Mouse (Mus musculus) embryonic facial prominence, embryonic 11.5 days (tissue): Measurements from ENCODE around the gene Rph3al. TPM values are rescaled to one million over a fixed set of nuclear protein-coding genes. Genes with fewer than 3 reads are reported as not detected.
A peak's percentile ranks its signal among the peaks of the same experiment; 100 is the strongest.

Experiments
- ATAC-seq: fragments of 200-750 bp; cut with Nextera tagmentation; replicated peaks from 2 replicates; pipeline ENCODE4 v1.8.0; 2017; ENCODE audit warnings: low read depth; ENCODE audit not compliant: insufficient number of reproducible peaks, low FRiP score, low TSS enrichment
- DNase-seq: peaks from one replicate; pipeline ENCODE4 v3.0.0-alpha.2; 2015; ENCODE audit warnings: low spot score
- H3K27ac ChIP-seq: fragments of 300-500 bp; sonication (generic); replicated peaks from 2 replicates; pipeline ENCODE4 v1.5.1; 2014; ENCODE audit warnings: mild to moderate bottlenecking, low read depth, low read length, control low read depth
- H3K27me3 ChIP-seq: fragments of 300-500 bp; sonication (generic); 2 replicates; pipeline ENCODE4 v1.6.1; 2014; ENCODE audit warnings: mild to moderate bottlenecking, low read length, moderate library complexity, mixed read lengths; ENCODE audit not compliant: control insufficient read depth, insufficient read depth
- H3K36me3 ChIP-seq: fragments of 300-500 bp; sonication (generic); replicated peaks from 2 replicates; pipeline ENCODE4 v1.6.1; 2014; ENCODE audit warnings: low read depth, mild to moderate bottlenecking, low read length, moderate library complexity, mixed read lengths; ENCODE audit not compliant: control insufficient read depth, insufficient read depth
- H3K4me1 ChIP-seq: fragments of 300-500 bp; sonication (generic); 2 replicates; pipeline ENCODE4 v1.6.1; 2014; ENCODE audit warnings: low read length, mixed read lengths; ENCODE audit not compliant: control insufficient read depth, insufficient read depth
- H3K4me2 ChIP-seq: fragments of 300-500 bp; sonication (generic); 2 replicates; pipeline ENCODE4 v1.6.1; 2014; ENCODE audit warnings: low read depth, mild to moderate bottlenecking, control low read depth, low read length, moderate library complexity
- H3K4me3 ChIP-seq: fragments of 300-500 bp; sonication (generic); 2 replicates; pipeline ENCODE4 v1.5.1; 2014; ENCODE audit warnings: low read depth, low read length, control low read depth
- H3K9ac ChIP-seq: fragments of 300-500 bp; sonication (generic); replicated peaks from 2 replicates; pipeline ENCODE4 v1.6.1; 2014; ENCODE audit warnings: mild to moderate bottlenecking, control low read depth, low read length
- H3K9me3 ChIP-seq: fragments of 300-500 bp; sonication (generic); replicated peaks from 2 replicates; pipeline ENCODE4 v1.6.1; 2016; ENCODE audit warnings: mild to moderate bottlenecking, low read length, inconsistent platforms, mixed read lengths; ENCODE audit not compliant: control insufficient read depth
- WGBS: fragments of 180-500 bp; shearing (Covaris S2); extraction: QIAGEN DNeasy Blood & Tissue Kit; methylation state at CpG from one replicate; pipeline ENCODE4 v1.1.7; 2014; 5-methylcytosine and 5-hydroxymethylcytosine counted together
- polyA plus RNA-seq: library from polyadenylated mRNA; unstranded; fragments of >200 nt; fragmentation: Nextera tagmentation; extraction: Ambion mirVana; gene quantifications from 2 replicates; pipeline ENCODE4 v1.2.1, GENCODE M21; 2014

The Rph3al gene
- polyA plus RNA-seq, result 2.7 and 3.6 TPM in 2 replicates

DNA sequence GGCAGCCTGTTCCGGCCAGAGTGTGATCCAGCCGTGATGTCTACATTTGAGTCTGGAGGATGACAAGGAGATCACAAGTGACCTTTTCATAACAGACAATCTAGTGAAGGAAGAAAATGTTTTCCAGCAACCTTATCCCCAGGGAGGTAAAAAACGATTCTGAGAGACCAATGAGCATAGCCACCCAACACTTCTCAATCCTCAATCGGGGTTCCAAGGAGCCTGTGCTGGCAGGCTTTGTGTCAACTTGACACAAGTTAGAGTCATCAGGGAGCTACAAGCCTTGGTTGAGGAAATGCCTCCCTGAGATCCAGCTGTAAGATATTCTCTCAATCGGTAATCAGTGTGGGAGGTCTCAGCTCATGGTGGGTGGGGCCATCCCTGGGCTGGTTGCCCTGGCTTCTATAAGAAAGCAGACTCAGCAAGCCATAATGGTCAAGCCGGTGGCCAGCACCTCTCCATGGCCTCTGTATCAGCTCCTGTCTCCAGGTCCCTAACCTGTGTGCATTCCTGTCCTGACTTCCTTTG lies at the start of gene Rph3al:
Rph3al (minus strand) TSS at position 51 of the 528 bp plus-strand sequence.
- Histone ChIP-seq H3K9me3 (no peaks in the 10 kb centered on the region), H3K4me3 (no peak within 1 kb of the TSS), H3K9ac (peak within 1 kb of the TSS; percentile 5; the same call in 1 of the 2 replicates), H3K27me3 (no peaks in the 10 kb centered on the region), H3K27ac (peak within 1 kb of the TSS; percentile 43; the same call in 1 of the 2 replicates), H3K36me3 (no peaks in the 10 kb centered on the region), H3K4me1 (peaks cover 4% of the 10 kb centered on the region; the same call in 1 of the 2 replicates), H3K4me2 (no peak within 1 kb of the TSS; the same call in 1 of the 2 replicates)
- WGBS, result 54% methylated on average over 6 of the region's 6 CpGs
- DNase-seq (peak; percentile 32), ATAC-seq (no peak)

DNA sequence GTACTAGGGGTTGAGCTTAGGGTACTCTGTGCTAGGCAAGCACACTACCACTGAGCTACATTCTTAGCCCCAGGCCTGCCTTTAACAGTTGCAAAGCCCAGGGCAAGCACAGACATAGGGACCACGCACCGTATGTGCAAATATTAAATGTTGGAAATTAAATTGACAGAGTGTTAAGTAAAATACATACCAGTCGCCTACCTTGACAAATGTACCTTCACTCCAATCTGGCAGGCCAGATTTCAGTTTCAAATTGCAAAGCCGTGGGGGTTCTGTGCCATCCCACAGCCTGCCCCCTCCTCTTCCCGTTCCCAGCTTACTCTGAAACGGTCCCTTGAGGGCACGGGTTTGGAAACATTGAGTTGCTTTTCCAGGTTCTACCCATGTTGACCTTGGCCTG lies 47.7 kb upstream of the Rph3al start:
- Histone ChIP-seq H3K9me3 (no peaks in the 10 kb centered on the region), H3K4me1 (no peaks in the 10 kb centered on the region), H3K9ac (no peak overlapping the region), H3K4me2 (no peak overlapping the region), H3K27me3 (no peaks in the 10 kb centered on the region), H3K4me3 (no peak overlapping the region), H3K36me3 (no peaks in the 10 kb centered on the region), H3K27ac (no peak overlapping the region)
- ATAC-seq (no peak), DNase-seq (no peak)
- 65% methylated on average over 7 of the region's 7 CpGs for WGBS

DNA sequence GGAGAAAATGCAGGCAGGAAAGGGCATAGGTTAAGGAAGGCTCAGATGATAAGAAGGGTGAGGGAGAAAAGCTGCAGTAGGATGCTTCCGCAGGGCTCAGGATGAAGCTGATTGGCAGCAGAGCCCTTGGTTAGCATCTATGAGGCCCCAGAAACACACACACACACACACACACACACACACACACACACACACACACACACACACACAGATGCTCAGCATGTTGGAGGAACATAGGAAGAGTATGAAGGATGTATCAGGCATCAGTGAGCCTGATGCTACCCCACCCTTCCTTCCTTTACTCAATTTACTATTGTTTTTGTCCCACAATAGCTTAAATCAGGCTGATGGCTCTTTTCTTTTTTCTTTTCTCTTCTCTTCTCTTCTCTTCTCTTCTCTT lies 46.4 kb upstream of the Rph3al start:
- no peak overlapping the region for H3K4me3 ChIP-seq
- ATAC-seq (no peak), DNase-seq (no peak)
- no peaks in the 10 kb centered on the region for H3K27me3 ChIP-seq
- no peak overlapping the region for H3K27ac ChIP-seq
- no peaks in the 10 kb centered on the region for H3K9me3 ChIP-seq
- H3K4me2 ChIP-seq, result no peak overlapping the region
- H3K4me1 ChIP-seq, result no peaks in the 10 kb centered on the region
- H3K36me3 ChIP-seq, result no peaks in the 10 kb centered on the region
- no peak overlapping the region for H3K9ac ChIP-seq
- 67% methylated on average over 1 of the region's 1 CpGs for WGBS

DNA sequence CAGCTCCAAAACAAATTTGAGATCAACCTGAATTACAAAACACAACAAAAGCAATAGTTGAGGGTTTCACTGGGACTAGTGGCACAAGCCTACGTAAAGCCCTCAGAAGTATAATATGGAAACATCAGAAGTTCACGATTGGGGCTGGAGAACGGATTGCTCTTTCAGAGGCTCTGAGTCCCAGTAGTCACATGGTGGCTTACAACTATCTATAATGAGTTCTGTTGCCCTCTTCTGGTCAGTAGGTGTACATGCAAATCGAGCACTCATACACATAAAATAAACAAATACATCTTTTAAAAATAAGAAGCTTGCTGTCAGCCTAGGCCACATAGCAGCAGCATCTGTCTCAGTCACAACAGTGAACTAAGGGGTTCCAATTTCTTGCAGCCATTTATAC lies 45.0 kb upstream of the Rph3al start:
- Histone ChIP-seq H3K36me3 (no peaks in the 10 kb centered on the region), H3K4me3 (no peak overlapping the region), H3K27me3 (no peaks in the 10 kb centered on the region), H3K4me2 (no peak overlapping the region), H3K9ac (no peak overlapping the region), H3K4me1 (no peaks in the 10 kb centered on the region), H3K9me3 (no peaks in the 10 kb centered on the region), H3K27ac (no peak overlapping the region)
- DNase-seq (peak; percentile 26), ATAC-seq (no peak)
- 68% methylated on average over 4 of the region's 4 CpGs for WGBS

DNA sequence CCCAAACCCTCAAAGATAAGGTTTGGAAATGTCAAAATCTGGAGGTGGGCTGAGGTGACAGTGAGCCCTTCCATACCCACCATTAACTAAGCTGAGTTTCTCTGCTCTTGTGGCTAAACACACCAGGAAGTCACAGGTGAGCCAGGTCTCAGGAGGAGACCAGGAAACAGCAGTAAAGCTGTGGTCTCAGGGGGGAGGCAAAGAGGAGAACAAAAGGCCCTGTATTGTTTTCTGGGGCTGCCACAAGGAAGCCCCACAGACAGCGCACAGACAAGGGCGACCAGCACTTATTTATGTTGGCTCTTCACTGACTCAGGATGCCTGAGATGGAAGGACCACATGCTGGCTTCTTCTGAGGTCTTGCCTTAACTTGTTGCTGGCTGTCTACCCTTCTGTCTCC lies 42.2 kb upstream of the Rph3al start:
- no peaks in the 10 kb centered on the region for H3K27me3 ChIP-seq
- H3K4me3 ChIP-seq, result no peak overlapping the region
- H3K4me2 ChIP-seq, result no peak overlapping the region
- DNase-seq, result no peak
- H3K27ac ChIP-seq, result no peak overlapping the region
- H3K36me3 ChIP-seq, result no peaks in the 10 kb centered on the region
- 35% methylated on average over 2 of the region's 2 CpGs for WGBS
- H3K4me1 ChIP-seq, result no peaks in the 10 kb centered on the region
- ATAC-seq, result no peak
- H3K9ac ChIP-seq, result no peak overlapping the region
- H3K9me3 ChIP-seq, result no peaks in the 10 kb centered on the region

DNA sequence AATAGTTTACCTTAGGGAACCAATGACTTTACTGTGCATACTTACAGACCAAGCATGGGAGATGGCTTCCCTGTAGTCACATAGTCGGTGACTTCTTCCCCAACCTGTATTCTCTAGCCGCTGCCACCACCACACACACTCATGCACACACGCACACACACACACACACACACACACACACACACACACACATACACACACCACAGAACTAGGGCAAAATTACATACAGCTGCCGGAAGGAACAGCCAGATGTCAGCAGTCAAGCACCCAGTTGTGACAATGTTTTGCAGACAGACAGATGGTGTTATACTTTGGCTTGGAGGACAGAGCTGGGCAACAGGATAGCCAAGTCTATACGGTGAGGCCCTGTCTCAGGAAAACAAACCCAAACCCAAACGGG lies 39.8 kb upstream of the Rph3al start:
- Histone ChIP-seq H3K4me3 (no peak overlapping the region), H3K27ac (no peak overlapping the region), H3K9me3 (no peaks in the 10 kb centered on the region), H3K4me1 (no peaks in the 10 kb centered on the region), H3K9ac (no peak overlapping the region), H3K4me2 (no peak overlapping the region), H3K36me3 (no peaks in the 10 kb centered on the region), H3K27me3 (no peaks in the 10 kb centered on the region)
- 68% methylated on average over 6 of the region's 6 CpGs for WGBS
- ATAC-seq (no peak), DNase-seq (no peak)

DNA sequence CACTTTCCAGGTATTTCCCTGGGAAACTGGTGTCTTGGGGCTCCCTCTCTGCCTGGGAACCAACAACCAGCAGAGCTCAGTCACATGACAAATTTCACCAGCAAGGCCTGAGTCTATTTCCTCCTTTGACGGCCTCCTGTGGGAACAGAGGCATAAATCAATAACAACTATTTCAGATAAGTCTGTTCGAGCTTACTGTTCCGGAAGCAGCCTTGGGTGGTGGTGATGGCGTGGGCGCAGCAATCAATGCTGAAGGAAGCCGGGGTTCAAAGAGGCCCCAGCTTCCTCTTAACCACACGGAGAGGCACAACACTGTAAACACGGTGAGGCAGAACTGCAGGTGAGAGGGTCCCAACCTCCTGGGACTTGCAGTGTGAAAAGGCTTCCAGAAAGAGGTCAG lies 38.5 kb upstream of the Rph3al start:
- H3K27me3 ChIP-seq, result no peaks in the 10 kb centered on the region
- no peaks in the 10 kb centered on the region for H3K9me3 ChIP-seq
- H3K4me2 ChIP-seq, result no peak overlapping the region
- no peak overlapping the region for H3K4me3 ChIP-seq
- no peak for DNase-seq
- WGBS, result 68% methylated on average over 8 of the region's 8 CpGs
- H3K36me3 ChIP-seq, result no peaks in the 10 kb centered on the region
- H3K4me1 ChIP-seq, result no peaks in the 10 kb centered on the region
- H3K9ac ChIP-seq, result no peak overlapping the region
- no peak for ATAC-seq
- no peak overlapping the region for H3K27ac ChIP-seq

DNA sequence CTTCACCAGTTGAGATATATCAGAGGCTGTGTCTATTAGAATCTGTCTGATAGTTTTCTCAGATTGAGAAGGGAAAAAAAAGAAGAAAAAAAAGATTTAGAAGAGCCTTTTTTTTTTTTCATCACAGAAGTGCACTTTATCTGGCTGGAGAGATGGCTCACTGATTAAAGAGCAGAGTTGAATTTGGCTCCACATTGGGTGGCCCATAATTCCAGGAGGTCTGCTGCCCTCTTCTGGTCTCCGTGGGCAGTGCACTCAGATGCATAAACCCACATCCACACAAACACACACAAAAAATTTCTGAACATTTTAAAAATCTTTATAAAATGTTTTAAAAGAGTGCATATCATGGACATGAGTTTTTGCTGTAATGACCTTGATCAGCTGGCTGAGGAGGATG lies 35.8 kb upstream of the Rph3al start:
- WGBS, result 83% methylated on average over 1 of the region's 1 CpGs
- Histone ChIP-seq H3K4me1 (no peaks in the 10 kb centered on the region), H3K9ac (no peak overlapping the region), H3K4me3 (no peak overlapping the region), H3K27me3 (no peaks in the 10 kb centered on the region), H3K9me3 (no peaks in the 10 kb centered on the region), H3K27ac (no peak overlapping the region), H3K4me2 (no peak overlapping the region), H3K36me3 (no peaks in the 10 kb centered on the region)
- ATAC-seq (no peak), DNase-seq (no peak)
